Mouse (Mus musculus): ENCODE measurements at regions not wholly inside any gene's neighbourhood (a gene's known extent, or its start where the extent isn't known, plus 50 kb on each side); places are given as distances from the start of the nearest gene placed in this dataset. TPM values are rescaled to one million over a fixed set of nuclear protein-coding genes. Genes with fewer than 3 reads are reported as not detected.

DNA sequence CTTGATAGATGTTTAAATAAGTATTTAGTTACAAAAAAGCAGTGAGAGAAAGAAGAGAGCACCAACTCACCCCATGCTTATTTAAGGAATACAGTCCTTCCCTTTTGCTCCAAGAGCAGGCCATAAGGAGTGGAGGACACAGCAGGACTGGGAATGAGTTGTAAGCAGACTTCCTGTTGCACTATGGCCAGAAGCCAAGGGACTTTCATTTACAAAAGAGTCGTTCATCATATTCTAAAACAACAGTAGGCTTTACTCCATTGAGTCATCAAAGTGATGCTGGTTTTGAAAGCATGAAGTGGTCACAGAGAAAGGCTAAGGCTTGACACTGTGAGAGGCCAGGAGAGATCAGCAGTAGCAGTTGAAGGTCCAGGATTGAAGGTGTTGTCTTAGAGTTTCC lies 84.1 kb upstream of the Fam216b start:
- Histone ChIP-seq H3K4me3 (ENCODE audit: low read depth, low read length) (no peak overlapping the region), H3K9ac (ENCODE audit: low read depth, low read length) (no peak overlapping the region), H3K9me3 (replicated peaks; ENCODE audit: control insufficient read depth, low read length, poor library complexity, severe bottlenecking) (no peaks in the 10 kb centered on the region), H3K4me2 (ENCODE audit: low read length) (no peak overlapping the region), H3K27ac (ENCODE audit: low read length) (no peak overlapping the region), H3K27me3 (ENCODE audit: control insufficient read depth, insufficient read depth, low read depth, low read length) (no peaks in the 10 kb centered on the region), H3K36me3 (ENCODE audit: control insufficient read depth, insufficient read depth, low read length) (no peaks in the 10 kb centered on the region), H3K4me1 (ENCODE audit: control insufficient read depth, insufficient read depth, low read length) (no peaks in the 10 kb centered on the region)
- 76% methylated on average over 1 of the region's 1 CpGs for WGBS
- no peak for ATAC-seq

GRCm38 (mm10) chr14:78160819-78161218 lies 72.0 kb upstream of the Fam216b start:
- H3K4me3 ChIP-seq (ENCODE audit: low read depth, low read length) = no peak overlapping the region
- H3K9me3 ChIP-seq (replicated peaks; ENCODE audit: control insufficient read depth, low read length, poor library complexity, severe bottlenecking) = no peaks in the 10 kb centered on the region
- no peaks in the 10 kb centered on the region for H3K4me1 ChIP-seq (ENCODE audit: control insufficient read depth, insufficient read depth, low read length)
- H3K4me2 ChIP-seq (ENCODE audit: low read length) = no peak overlapping the region
- no peak overlapping the region for H3K27ac ChIP-seq (ENCODE audit: low read length)
- no peaks in the 10 kb centered on the region for H3K27me3 ChIP-seq (ENCODE audit: control insufficient read depth, insufficient read depth, low read depth, low read length)
- no peak overlapping the region for H3K9ac ChIP-seq (ENCODE audit: low read depth, low read length)
- ATAC-seq = no peak
- 85% methylated on average over 3 of the region's 3 CpGs for WGBS
- no peaks in the 10 kb centered on the region for H3K36me3 ChIP-seq (ENCODE audit: control insufficient read depth, insufficient read depth, low read length)

GRCm38 (mm10) chr14:78159567-78159966 lies 70.8 kb upstream of the Fam216b start:
- no peak overlapping the region for H3K4me3 ChIP-seq (ENCODE audit: low read depth, low read length)
- H3K27me3 ChIP-seq (ENCODE audit: control insufficient read depth, insufficient read depth, low read depth, low read length) = no peaks in the 10 kb centered on the region
- WGBS = 91% methylated on average over 7 of the region's 7 CpGs
- H3K27ac ChIP-seq (ENCODE audit: low read length) = no peak overlapping the region
- no peak overlapping the region for H3K9ac ChIP-seq (ENCODE audit: low read depth, low read length)
- no peaks in the 10 kb centered on the region for H3K9me3 ChIP-seq (replicated peaks; ENCODE audit: control insufficient read depth, low read length, poor library complexity, severe bottlenecking)
- H3K4me2 ChIP-seq (ENCODE audit: low read length) = no peak overlapping the region
- no peaks in the 10 kb centered on the region for H3K36me3 ChIP-seq (ENCODE audit: control insufficient read depth, insufficient read depth, low read length)
- no peaks in the 10 kb centered on the region for H3K4me1 ChIP-seq (ENCODE audit: control insufficient read depth, insufficient read depth, low read length)
- ATAC-seq = no peak

DNA sequence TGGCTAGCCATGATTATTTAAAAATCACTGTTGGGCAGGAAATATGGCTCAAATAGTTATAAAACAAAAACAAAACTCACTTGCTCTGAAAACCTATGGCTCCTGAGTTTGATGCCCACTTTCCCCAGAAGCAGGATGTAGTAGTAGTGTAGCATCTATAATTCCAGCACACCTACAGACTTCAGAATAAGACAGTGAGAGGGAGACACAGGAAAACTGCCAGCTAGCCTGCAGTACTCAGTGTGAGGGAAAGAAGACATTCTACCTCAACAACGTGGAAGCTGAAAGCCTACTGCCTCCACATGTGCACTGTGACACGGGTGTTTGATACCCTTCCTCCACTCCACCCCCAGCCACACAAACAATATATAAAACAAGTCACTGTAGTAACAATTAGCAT lies 68.9 kb upstream of the Fam216b start:
- no peak for ATAC-seq
- WGBS = 82% methylated on average over 2 of the region's 2 CpGs
- H3K27ac ChIP-seq (ENCODE audit: low read length) = no peak overlapping the region

GRCm38 (mm10) chr14:78148851-78149250 lies 60.0 kb upstream of the Fam216b start:
- Histone ChIP-seq H3K27ac (ENCODE audit: low read length) (no peak overlapping the region), H3K4me2 (ENCODE audit: low read length) (no peak overlapping the region), H3K27me3 (ENCODE audit: control insufficient read depth, insufficient read depth, low read depth, low read length) (no peaks in the 10 kb centered on the region), H3K9me3 (replicated peaks; ENCODE audit: control insufficient read depth, low read length, poor library complexity, severe bottlenecking) (no peaks in the 10 kb centered on the region), H3K4me3 (ENCODE audit: low read depth, low read length) (no peak overlapping the region), H3K4me1 (ENCODE audit: control insufficient read depth, insufficient read depth, low read length) (peaks cover 11% of the 10 kb centered on the region), H3K9ac (ENCODE audit: low read depth, low read length) (no peak overlapping the region), H3K36me3 (ENCODE audit: control insufficient read depth, insufficient read depth, low read length) (no peaks in the 10 kb centered on the region)
- ATAC-seq = no peak
- 90% methylated on average over 1 of the region's 1 CpGs for WGBS

More for the DNA sequence above, 68.9 kb upstream of the Fam216b start:
- H3K27me3 ChIP-seq (ENCODE audit: control insufficient read depth, insufficient read depth, low read depth, low read length) = no peaks in the 10 kb centered on the region
- no peak overlapping the region for H3K9ac ChIP-seq (ENCODE audit: low read depth, low read length)
- no peak overlapping the region for H3K4me2 ChIP-seq (ENCODE audit: low read length)
- no peak overlapping the region for H3K4me3 ChIP-seq (ENCODE audit: low read depth, low read length)
- H3K36me3 ChIP-seq (ENCODE audit: control insufficient read depth, insufficient read depth, low read length) = no peaks in the 10 kb centered on the region
- H3K4me1 ChIP-seq (ENCODE audit: control insufficient read depth, insufficient read depth, low read length) = no peaks in the 10 kb centered on the region
- H3K9me3 ChIP-seq (replicated peaks; ENCODE audit: control insufficient read depth, low read length, poor library complexity, severe bottlenecking) = no peaks in the 10 kb centered on the region

GRCm38 (mm10) chr14:78143751-78144150 lies 54.9 kb upstream of the Fam216b start:
- H3K9me3 ChIP-seq (replicated peaks; ENCODE audit: control insufficient read depth, low read length, poor library complexity, severe bottlenecking) = no peaks in the 10 kb centered on the region
- H3K9ac ChIP-seq (ENCODE audit: low read depth, low read length) = no peak overlapping the region
- peak overlapping the region; percentile 43; the same call in 1 of the 2 replicates for H3K27ac ChIP-seq (ENCODE audit: low read length)
- 22% methylated on average over 4 of the region's 4 CpGs for WGBS
- H3K36me3 ChIP-seq (ENCODE audit: control insufficient read depth, insufficient read depth, low read length) = no peaks in the 10 kb centered on the region
- ATAC-seq = 0 out of 2 replicates have a peak, but pooled peaks have one; percentile 11
- no peak overlapping the region for H3K4me2 ChIP-seq (ENCODE audit: low read length)
- no peak overlapping the region for H3K4me3 ChIP-seq (ENCODE audit: low read depth, low read length)
- peaks cover 13% of the 10 kb centered on the region for H3K4me1 ChIP-seq (ENCODE audit: control insufficient read depth, insufficient read depth, low read length)
- no peaks in the 10 kb centered on the region for H3K27me3 ChIP-seq (ENCODE audit: control insufficient read depth, insufficient read depth, low read depth, low read length)

MicroRNAs encoded in the stretch of these regions (microRNA counts, 519-probe panel; counts per million panel counts)
- 386 counts per million, percentile 18 among the panel's probes with 10 or more counts for microRNA mmu-miR-1971

Small RNAs in the stretch of these regions (microRNA-seq; reads per million reads assigned to microRNA genes)
- not detected for gene Mir1971

All from midbrain, embryonic 16.5 days (tissue).